Mouse (Mus musculus) hindbrain, embryonic 16.5 days (tissue): ENCODE results near the gene Rab8b. TPM values are rescaled to one million over a fixed set of nuclear protein-coding genes. Genes with fewer than 3 reads are reported as not detected.
"Not testable (repeated sequence)": the region's sequence is repeated elsewhere in the genome, so short reads cannot be mapped to it uniquely, and the experiment has no call there.

ENCODE experiments used
- ATAC-seq: fragments of 200-750 bp; cut with Nextera tagmentation; 2 replicates; pipeline ENCODE4 v1.8.0; 2017; ENCODE audit warnings: moderate TSS enrichment, moderate library complexity
- H3K27ac ChIP-seq: fragments of 300-500 bp; sonication (generic); 2 replicates; pipeline ENCODE4 v1.5.1; 2014; ENCODE audit warnings: low read depth, mild to moderate bottlenecking, control low read depth, low read length, moderate library complexity
- H3K27me3 ChIP-seq: fragments of 300-500 bp; sonication (generic); replicated peaks from 2 replicates; pipeline ENCODE4 v1.6.1; 2014; ENCODE audit warnings: low read length; ENCODE audit not compliant: control insufficient read depth, insufficient read depth
- H3K36me3 ChIP-seq: fragments of 300-500 bp; sonication (generic); 2 replicates; pipeline ENCODE4 v1.6.1; 2014; ENCODE audit warnings: mild to moderate bottlenecking, low read length, moderate library complexity, mixed read lengths; ENCODE audit not compliant: control insufficient read depth, insufficient read depth
- H3K4me1 ChIP-seq: fragments of 300-500 bp; sonication (generic); 2 replicates; pipeline ENCODE4 v1.6.1; 2014; ENCODE audit warnings: low read depth, low read length; ENCODE audit not compliant: control insufficient read depth, insufficient read depth
- H3K4me2 ChIP-seq: fragments of 300-500 bp; sonication (generic); 2 replicates; pipeline ENCODE4 v1.6.1; 2014; ENCODE audit warnings: mild to moderate bottlenecking, low read length, control low read depth, moderate library complexity
- H3K4me3 ChIP-seq: fragments of 300-500 bp; sonication (generic); 2 replicates; pipeline ENCODE4 v1.5.1; 2014; ENCODE audit warnings: mild to moderate bottlenecking, low read length, control low read depth, moderate library complexity
- H3K9ac ChIP-seq: fragments of 300-500 bp; sonication (generic); 2 replicates; pipeline ENCODE4 v1.6.1; 2014; ENCODE audit warnings: low read depth, mild to moderate bottlenecking, control low read depth, low read length, moderate library complexity
- H3K9me3 ChIP-seq: fragments of 300-500 bp; sonication (generic); 2 replicates; pipeline ENCODE4 v1.6.1; 2014; ENCODE audit warnings: mild to moderate bottlenecking, low read length, moderate library complexity; ENCODE audit not compliant: control insufficient read depth
- WGBS: fragments of 180-500 bp; shearing (Covaris S2); extraction: QIAGEN DNeasy Blood & Tissue Kit; methylation state at CpG from one replicate; pipeline ENCODE4 v1.1.7; 2014; 5-methylcytosine and 5-hydroxymethylcytosine counted together
- polyA plus RNA-seq: library from polyadenylated mRNA; unstranded; fragments of >200 nt; fragmentation: Nextera tagmentation; extraction: Ambion mirVana; gene quantifications from 2 replicates; pipeline ENCODE4 v1.2.1, GENCODE M21; 2015

Rab8b gene
- polyA plus RNA-seq, 1 experiment from 2014 or later, result 36.2 TPM

GRCm38 (mm10) chr9:66919981-66920380 is 494 bp upstream of the Rab8b start:
- 0% methylated on average over 14 of the region's 14 CpGs for WGBS
- ATAC-seq, result peak; percentile 63
- H3K4me2 ChIP-seq, result peak overlapping the region; percentile 75

DNA sequence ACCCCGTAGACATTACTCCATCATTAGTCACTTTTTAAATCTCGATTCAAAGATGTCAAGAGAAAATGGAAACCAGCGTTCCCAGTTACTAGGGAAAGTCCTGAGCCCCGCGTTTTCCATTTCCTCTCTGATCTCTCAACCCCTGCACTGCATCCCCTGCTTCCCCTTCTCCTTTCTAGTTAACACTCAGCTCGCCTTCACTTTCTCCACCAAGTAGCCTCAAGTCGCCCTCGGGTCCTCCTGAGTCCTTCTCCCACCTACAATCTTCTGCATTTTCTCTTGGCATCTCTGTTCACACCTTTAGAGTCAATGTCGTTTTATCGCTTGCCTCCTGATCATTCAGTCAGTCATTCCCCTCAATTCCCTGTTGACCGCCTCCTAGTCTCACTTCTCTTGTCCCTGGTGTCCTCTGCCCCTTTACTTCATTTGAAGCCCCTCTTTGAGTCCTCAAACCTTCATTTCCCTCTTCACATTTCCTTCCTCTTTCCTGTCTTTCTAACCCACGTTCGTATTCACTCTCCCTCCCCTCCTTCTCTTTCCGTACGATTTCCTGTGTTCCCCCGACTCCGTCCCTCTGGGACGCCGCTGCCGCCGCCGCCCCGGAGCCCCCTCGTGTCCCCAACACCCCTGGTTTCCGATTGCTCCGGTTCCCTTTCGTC is 686 bp downstream of the Rab8b start:
- Histone ChIP-seq H3K27ac (peak overlapping the region; percentile 93), H3K4me1 (peaks cover 8% of the 10 kb centered on the region), H3K4me2 (peak overlapping the region; percentile 85), H3K4me3 (peak overlapping the region; percentile 85), H3K9ac (peak overlapping the region; percentile 91), H3K36me3 (no peaks in the 10 kb centered on the region), H3K27me3 (no peaks in the 10 kb centered on the region), H3K9me3 (no peaks in the 10 kb centered on the region)
- WGBS, result 3% methylated on average over 27 of the region's 27 CpGs
- no peak for ATAC-seq

More at GRCm38 (mm10) chr9:66919981-66920380, 494 bp upstream of the Rab8b start:
- H3K36me3 ChIP-seq, result no peaks in the 10 kb centered on the region
- no peaks in the 10 kb centered on the region for H3K9me3 ChIP-seq
- peak overlapping the region; percentile 85 for H3K4me3 ChIP-seq
- H3K4me1 ChIP-seq, result peaks cover 8% of the 10 kb centered on the region
- no peaks in the 10 kb centered on the region for H3K27me3 ChIP-seq
- H3K9ac ChIP-seq, result peak overlapping the region; percentile 50
- peak overlapping the region; percentile 65 for H3K27ac ChIP-seq

GRCm38 (mm10) chr9:66917892-66918255 is 1.6 kb downstream of the Rab8b start:
- Histone ChIP-seq H3K27me3 (no peaks in the 10 kb centered on the region), H3K4me3 (peak overlapping the region; percentile 85), H3K9me3 (no peaks in the 10 kb centered on the region), H3K27ac (no peak overlapping the region), H3K36me3 (no peaks in the 10 kb centered on the region), H3K4me1 (peaks cover 10% of the 10 kb centered on the region), H3K9ac (no peak overlapping the region), H3K4me2 (peak overlapping the region; percentile 85)
- WGBS, result 62% methylated on average over 1 of the region's 1 CpGs
- ATAC-seq, result no peak

- peak overlapping the region; percentile 85; the same call in 1 of the 2 replicates for H3K4me2 ChIP-seq
- no peak overlapping the region for H3K9ac ChIP-seq
- H3K27me3 ChIP-seq, result no peaks in the 10 kb centered on the region
- peaks cover 13% of the 10 kb centered on the region for H3K4me1 ChIP-seq
- H3K9me3 ChIP-seq, result no peaks in the 10 kb centered on the region
- no peak overlapping the region for H3K4me3 ChIP-seq
- H3K36me3 ChIP-seq, result no peaks in the 10 kb centered on the region
- H3K27ac ChIP-seq, result no peak overlapping the region
- no peak for ATAC-seq
- 90% methylated on average over 8 of the region's 8 CpGs for WGBS
Observed at GRCm38 (mm10) chr9:66917216-66917891, 2.1 kb downstream of the Rab8b start.

DNA sequence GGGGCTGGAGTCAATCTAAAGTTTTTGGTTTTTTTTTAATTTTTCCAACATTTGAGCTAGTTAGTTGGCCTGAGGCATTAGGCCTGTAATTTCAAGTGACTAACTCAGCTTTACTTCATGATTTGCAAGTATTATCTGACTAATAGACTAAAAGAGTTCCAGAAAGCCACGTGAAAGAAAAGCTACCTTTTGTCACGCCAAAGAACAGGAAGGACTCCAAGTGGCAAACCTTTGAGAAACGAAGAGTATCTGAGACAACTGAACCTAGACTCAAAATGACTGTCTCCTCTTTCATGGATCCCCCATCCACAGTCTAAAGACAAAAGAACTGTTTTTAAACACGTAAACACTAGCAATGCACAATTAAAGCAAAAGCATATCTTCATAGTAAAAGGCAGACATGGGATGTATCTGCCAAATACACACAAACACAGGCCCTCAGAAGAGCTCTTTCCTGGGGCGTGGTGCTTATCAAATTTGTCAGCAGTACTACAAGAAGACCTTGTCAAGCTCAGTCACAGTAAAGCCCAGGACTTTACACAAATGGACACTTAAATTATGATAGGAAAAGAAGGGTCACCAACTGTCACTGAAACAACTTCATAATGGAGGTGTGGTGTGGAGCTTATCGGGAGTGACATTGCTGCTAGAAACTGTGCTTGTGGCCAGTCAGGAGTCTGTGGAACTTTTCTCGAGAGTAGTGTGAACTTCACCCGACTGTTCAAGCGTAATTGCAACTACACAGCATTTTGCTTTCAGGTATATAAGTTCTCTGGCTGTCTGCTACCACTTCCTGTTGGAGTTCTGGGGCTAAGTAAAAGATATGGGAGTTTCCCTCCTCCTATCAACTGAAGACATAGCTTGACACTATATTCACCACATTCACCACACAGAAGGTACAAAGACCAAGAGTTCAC is 3.4 kb downstream of the Rab8b start:
- 86% methylated on average over 9 of the region's 9 CpGs for WGBS
- H3K9ac ChIP-seq, result no peak overlapping the region
- H3K4me3 ChIP-seq, result no peak overlapping the region
- no peak overlapping the region for H3K27ac ChIP-seq
- H3K9me3 ChIP-seq, result no peaks in the 10 kb centered on the region
- H3K4me1 ChIP-seq, result peaks cover 13% of the 10 kb centered on the region
- H3K27me3 ChIP-seq, result no peaks in the 10 kb centered on the region
- ATAC-seq, result no peak
- H3K36me3 ChIP-seq, result no peaks in the 10 kb centered on the region
- H3K4me2 ChIP-seq, result peak overlapping the region; percentile 24

DNA sequence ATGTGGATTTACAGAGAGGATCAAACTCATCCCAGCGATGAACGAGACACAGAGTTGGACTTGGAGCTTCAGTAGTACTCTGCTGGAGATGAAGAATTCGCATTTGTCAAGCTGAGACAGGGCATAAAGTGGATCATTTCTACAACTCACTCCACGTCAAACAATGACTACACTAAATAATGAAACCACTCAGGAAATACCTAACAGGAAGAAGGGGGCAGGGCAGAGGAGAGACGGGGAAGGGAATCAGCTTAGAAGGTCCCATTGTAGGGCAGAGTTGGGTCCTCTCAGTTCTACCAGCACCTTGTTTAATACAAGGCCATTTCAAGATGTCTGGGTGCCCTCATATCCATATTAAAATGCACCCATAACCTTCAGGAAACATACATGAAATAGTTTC is 4.1 kb downstream of the Rab8b start:
- ATAC-seq, result no peak
- H3K4me2 ChIP-seq, result no peak overlapping the region
- H3K27ac ChIP-seq, result no peak overlapping the region
- WGBS, result 84% methylated on average over 5 of the region's 5 CpGs
- no peak overlapping the region for H3K4me3 ChIP-seq
- H3K36me3 ChIP-seq, result no peaks in the 10 kb centered on the region
- peaks cover 13% of the 10 kb centered on the region for H3K4me1 ChIP-seq
- H3K9ac ChIP-seq, result no peak overlapping the region
- H3K9me3 ChIP-seq, result no peaks in the 10 kb centered on the region
- no peaks in the 10 kb centered on the region for H3K27me3 ChIP-seq

GRCm38 (mm10) chr9:66914540-66914939 is 4.9 kb downstream of the Rab8b start:
- H3K4me2 ChIP-seq, result no peak overlapping the region
- H3K27me3 ChIP-seq, result no peaks in the 10 kb centered on the region
- no peak for ATAC-seq
- WGBS, result 93% methylated on average over 3 of the region's 3 CpGs
- H3K36me3 ChIP-seq, result no peaks in the 10 kb centered on the region
- no peaks in the 10 kb centered on the region for H3K9me3 ChIP-seq
- H3K27ac ChIP-seq, result no peak overlapping the region
- no peak overlapping the region for H3K9ac ChIP-seq
- no peak overlapping the region for H3K4me3 ChIP-seq
- H3K4me1 ChIP-seq, result peaks cover 13% of the 10 kb centered on the region

GRCm38 (mm10) chr9:66913254-66913934 is 6.1 kb downstream of the Rab8b start:
- peaks cover 13% of the 10 kb centered on the region for H3K4me1 ChIP-seq
- not testable (repeated sequence) for H3K4me3 ChIP-seq, H3K27ac ChIP-seq, ATAC-seq, H3K9me3 ChIP-seq, H3K9ac ChIP-seq, H3K27me3 ChIP-seq, H3K36me3 ChIP-seq, H3K4me2 ChIP-seq
- WGBS, result 97% methylated on average over 5 of the region's 5 CpGs
